Mouse (Mus musculus) layer of hippocampus, postnatal 25 days (tissue): ENCODE data around the gene Theg. TPM values are rescaled to one million over a fixed set of nuclear protein-coding genes. Genes with fewer than 3 reads are reported as not detected.

Source experiments
- DNase-seq, 2 experiments: peaks; one replicate each; pipeline ENCODE4 v3.0.0; 2022; ENCODE audit warnings: mixed read lengths in 2 of 2, low spot score in 1 of 2; ENCODE audit errors: extremely low spot score in 1 of 2
- total RNA-seq, 2 experiments: library from RNA; stranded (reverse); gene quantifications; 2 replicates each; pipeline ENCODE4 v1.2.3; 2021

Theg gene
- total RNA-seq, 2 experiments from 2014 or later = 0.44 TPM; not detected in 1

DNA sequence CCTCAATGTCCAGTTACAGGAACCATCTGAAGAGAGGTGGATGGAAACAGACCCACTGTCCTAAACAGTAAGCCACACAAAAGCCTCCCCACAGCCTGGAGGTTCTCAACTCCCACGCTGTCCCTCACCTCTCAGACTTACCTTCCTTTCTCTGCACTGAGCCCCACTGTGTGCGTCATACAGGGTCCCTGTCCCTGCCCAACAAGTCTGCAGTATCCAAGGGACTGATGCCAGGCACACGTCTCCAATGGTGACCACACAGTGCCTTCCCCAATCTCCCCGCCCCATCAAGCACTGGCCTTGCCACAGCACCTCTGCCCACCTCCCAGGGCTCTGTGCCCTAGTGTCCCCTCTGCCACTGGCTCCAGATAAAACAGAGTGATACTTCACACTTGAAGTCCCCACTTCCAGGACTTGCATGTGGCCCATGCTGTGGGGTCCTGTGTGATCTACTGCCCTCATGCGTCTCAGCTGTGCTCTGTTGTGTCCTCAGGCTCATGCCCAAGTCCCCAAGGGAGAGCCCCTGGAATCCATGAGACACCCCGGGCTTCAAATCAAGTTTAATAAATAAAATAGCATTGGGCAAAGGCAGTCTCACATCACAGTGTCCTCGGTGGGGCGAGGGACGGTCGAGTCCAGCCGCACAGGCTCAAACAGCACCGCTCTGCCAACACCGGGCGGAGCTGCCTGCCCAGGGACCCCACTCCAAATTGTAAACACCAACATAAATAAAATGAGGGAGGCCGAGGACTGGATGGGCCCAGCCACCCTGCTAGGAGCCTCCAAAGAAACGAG lies 47.2 kb downstream of the Theg start:
- DNase-seq = peak in 1 of 2 experiments; percentile 3

DNA sequence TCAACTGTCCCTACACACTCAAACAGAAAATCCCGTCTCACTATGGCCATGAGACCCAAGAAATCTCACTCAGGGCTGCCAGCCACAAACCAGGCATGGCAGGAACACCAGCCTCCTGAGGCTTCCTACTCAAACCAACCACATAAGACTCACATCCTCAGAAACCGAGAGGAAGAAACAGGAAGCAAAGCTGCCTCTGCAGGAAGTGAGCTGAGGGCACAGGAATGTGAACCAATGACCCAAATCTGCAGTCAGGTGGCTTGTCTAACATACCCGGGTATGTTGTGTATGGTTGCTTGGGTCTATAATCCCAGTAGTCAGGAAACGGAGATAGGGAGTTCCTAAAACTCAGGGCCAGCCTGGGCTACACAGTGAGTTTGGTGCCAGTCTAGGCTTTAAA lies 48.3 kb downstream of the Theg start:
- DNase-seq = peak in 1 of 2 experiments; percentile 4

DNA sequence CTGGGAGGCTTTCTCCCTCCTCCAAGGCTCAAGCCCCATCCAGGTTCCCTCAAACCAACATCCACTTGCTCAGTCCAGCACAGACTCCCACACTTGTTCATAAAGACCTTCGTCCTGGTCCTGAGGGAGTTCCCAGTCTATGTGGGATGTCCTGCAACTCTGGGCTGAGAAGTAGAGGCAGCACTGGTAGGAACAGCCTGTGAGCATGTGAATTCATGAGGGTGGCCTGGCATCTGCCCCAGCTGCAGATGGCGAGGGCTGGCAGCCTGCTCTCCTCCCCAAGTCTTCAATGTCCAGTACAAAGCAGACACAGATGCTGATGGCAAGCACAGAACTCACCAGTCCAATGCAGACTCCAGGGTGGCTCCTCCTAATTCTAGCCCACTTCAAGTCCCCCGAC lies 48.8 kb downstream of the Theg start:
- DNase-seq = peak in 1 of 2 experiments; percentile 8

DNA sequence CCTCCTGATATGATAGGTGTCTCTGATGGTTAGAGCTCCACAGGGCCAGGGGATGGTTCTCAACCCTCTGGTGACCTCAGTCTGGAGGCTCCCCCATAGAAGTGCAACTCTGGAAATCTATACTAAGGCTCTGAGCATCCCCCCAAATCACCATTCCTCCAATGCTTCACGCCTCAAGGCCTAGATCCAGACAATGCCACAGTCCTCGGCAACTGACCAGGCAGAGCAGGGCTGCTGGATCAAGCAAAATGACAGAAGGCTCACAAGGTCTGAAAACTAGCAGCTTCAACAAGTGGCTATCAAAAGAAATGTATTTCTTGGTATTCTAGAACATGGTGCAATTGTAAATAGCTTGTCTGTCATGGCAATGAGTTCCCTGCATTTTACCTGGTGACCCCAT lies 49.4 kb downstream of the Theg start:
- peak in 1 of 2 experiments; percentile 1 for DNase-seq

DNA sequence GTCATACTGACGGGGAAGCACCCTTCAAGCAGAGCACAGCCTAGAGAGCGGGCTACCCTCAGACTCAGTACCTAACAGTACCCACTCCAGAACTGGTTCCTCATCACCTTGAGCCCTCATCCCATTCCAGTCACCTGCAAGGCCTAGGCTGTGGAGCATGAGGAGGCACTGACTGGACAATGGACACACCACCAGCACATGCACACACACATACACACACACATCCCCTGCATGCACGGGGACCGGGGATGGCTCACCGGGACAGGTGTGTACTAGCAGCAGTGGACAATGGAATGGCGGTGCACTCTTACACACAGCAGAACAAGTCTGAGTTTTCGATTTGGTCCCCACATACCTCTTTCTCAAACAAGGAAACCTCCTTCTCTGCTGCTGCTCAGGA lies 49.9 kb downstream of the Theg start:
- DNase-seq = peak in 1 of 2 experiments; percentile 5

DNA sequence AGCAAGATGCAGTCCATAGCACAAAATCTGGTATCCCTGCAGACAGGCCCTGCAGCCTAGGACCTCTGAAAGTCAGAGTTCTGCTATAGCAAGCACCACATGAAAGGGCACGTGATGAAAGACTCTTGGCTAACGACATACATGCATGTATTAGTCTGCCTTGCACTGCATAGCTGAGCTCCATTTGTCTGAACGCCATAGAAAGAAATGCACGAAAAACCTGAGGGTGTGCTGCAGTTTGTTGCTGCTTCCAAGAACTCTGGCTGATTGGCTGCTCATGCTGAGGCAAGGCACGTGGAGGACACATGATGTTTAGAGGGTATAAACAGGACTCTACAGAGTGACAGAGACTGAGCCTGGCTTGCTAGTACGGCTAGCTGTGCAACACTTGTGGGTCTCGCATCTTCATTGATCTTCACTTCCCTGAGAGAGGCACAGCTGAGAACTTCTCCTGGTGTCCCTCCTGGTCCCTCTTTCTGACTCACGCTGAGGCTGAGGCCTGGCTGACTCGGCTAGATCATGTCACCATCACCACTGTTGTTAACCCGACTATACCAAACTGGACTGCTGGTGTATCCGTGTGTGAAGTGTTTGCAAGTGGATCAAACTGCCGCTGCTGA lies 50.6 kb downstream of the Theg start:
- DNase-seq = peak in 1 of 2 experiments; percentile 5

DNA sequence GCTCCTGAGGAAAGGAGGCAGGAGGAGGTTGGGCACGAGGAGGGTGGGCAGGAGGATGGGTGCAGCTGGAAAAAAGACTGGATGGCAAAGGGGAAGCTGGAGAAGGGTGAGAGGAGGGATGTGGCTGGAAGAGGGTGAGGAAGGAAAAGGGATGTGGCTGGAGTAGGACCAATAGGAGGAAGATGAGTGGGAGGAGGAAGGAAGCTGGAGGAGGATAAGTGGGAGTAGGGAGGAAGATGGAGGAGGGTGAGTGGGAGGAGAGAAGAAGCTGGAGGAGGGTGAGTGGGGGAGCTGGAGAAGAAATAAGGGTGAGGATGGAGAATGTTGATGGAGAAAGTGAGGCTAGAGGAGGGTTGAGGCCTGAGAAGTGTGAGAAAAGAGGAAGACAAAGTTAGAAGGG lies 51.7 kb downstream of the Theg start:
- DNase-seq = no peak

DNA sequence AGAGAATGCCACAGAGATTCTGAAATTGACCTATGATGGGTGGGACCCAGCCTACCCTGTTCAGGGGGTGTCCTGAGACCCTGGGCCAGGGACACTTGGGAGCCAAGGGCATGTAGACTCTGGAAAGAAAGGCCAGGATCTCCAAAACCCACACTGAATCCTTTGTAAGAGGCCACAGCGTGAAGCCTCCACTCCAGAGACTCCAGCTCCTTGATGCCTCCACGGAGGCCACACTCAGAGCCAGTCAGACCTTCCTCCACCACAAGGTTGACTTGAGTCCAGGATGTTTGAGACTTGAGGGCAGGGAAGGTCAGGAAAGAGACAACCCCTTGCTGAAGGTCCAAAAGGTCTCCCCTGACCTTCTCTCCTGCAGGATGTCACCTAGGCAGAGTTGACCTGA lies 52.7 kb downstream of the Theg start:
- peak in 1 of 2 experiments; percentile 4 for DNase-seq

DNA sequence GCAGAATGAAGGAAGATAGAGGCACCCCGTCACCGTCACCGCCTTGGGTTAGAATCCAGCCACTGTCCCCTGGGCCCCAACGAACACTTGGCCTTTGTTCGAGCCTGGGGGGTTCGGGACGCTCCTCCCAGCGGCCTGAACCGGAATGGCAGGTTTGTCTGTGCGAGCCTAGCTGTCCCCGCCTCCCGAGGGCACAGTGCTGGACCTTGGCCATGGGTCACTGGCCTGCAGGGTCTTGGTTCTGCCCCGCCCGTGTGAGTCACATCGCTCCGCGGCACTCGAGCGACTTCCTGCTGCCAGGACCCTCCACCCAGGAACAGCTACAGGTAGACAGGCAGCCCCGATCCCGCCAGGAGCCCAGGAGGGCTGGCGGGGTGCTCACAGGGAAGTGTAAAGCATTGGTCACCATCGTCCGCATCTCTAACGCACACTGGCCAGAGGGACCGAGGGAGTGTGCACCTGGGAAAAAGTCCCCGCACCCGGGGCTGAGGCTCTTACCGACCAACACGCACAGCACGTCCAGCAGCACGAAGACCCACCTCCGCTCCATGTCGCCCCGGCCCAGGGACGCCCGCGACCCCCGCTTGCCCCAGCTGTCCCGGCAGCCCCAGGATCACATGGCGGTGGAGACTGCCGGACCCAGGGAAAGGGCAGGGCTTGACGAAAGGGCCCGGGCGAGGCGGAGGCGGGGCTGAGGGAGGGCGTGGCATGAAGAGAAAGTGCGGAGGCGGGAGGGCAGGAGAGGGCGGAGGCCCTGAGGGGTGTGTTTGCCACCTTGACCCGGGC lies 53.8 kb downstream of the Theg start, which contains the start of gene Plpp2:
TSS of gene Plpp2 (minus strand) at position 671 of the 786 bp plus-strand sequence.
- peak; percentile 15 to 34 for DNase-seq

DNA sequence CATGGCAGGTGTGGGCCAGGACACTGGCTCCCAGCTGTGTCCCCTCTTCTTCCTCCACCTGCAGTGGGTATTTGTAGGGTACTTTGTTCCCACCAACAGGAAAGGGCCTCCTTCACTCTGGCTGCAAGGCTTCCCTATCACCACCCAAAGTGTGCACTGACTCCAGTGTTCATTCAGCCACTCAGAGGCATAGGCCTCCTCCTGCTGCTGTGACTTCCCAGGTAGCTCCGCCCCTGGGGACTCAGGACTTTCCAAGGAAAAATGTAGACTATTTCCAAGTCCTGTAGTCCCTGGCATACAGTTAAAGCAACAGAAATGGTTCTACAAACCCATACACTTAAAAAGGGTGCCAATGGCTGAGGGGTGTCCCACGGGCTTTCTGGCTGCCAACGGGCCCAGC lies 54.5 kb downstream of the Theg start:
- DNase-seq = peak in 1 of 2 experiments; percentile 5

DNA sequence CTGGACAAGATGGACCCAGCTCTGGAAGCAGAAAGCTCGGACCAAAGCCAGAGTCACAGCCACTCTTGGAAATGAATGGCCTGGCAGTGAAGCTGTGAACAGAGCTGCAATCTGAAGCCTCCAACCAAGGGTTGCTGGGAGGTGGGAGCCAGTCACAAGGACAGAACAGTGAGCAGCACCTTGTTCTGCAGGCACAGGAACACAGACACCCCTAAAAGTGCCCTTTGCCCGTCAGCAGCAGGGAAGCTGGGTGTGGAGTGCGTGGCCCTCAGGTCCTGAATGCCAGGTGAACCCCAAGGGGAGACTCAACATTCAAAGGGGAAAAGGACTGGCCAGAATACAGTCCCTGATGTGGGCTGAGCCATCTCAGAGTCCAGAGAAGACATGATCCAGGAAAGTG lies 55.5 kb downstream of the Theg start:
- DNase-seq = peak in 1 of 2 experiments; percentile 4

DNA sequence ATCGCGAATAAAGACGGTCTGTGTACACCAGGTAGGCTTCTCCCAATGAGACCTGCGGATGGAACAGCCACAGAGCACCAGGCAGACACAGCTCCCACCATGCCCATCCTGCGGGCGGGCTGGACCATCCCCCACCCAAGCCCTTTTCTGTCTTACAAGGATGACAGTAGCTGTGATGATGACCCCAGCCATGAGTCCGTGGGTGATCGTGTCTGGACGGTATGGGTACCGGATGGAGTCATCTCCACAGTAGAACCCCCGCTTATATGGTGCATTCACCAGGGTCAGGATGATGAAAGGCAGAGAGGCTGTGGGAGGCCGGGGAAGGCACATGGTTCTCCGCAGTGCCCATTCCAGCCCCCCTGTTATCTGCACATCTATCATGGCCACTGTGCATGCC lies 56.4 kb downstream of the Theg start:
- DNase-seq = no peak

DNA sequence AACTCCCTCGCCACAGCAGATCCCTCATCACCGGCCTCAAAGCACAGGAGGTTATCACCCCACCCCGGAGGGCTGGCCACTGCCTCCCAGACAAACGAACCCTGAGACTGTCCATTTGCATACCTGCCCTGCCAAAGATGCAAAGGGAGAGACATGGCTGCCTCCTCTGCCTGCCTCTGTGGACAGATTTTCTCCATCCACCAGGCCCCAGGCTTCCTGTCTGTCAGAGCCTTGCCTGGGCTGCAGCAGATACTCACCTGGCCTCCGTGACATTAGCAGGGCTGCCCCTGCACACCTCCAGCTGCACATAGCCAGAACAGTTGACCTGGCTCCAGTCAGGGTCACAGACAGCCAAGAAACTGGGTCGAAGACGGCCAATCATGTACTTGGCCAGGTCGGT lies 56.9 kb downstream of the Theg start:
- DNase-seq = no peak

DNA sequence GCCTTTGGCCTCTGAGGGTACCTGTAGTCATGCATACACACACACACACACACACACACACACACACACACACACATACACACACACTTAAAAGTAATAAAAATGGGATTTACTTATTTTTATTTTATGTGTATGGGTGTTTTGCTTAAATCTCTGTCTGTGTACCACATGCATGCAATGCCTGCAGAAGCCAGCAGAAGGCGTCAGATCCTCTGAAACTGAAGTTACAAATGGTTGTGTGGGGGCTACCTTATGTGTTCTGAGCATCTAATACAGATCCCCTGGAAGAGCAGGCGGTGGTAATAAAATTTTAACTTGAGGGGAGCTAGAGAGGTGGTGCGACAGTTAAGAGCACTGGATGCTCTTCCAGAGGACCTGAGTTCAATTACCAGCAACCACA lies 59.0 kb downstream of the Theg start:
- DNase-seq = no peak

DNA sequence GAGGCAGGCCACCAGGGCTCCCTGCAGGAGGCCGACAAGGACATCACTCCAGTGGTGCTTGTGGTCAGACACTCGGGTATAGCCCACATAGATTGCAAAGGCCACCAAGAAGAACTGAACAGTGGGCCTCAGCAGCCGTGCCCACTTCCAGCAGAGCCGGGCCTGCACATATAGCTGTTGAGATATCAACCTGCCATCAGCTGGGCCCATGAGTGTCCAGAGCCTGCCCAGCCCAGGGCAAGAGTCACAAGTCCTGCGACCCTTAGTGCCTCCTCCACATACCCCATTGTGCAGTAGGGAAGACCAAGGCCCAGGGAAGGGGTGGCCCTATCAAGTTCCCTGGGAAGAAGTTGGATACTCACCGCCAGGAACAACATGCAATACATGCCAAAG lies 59.7 kb downstream of the Theg start:
- no peak for DNase-seq

DNA sequence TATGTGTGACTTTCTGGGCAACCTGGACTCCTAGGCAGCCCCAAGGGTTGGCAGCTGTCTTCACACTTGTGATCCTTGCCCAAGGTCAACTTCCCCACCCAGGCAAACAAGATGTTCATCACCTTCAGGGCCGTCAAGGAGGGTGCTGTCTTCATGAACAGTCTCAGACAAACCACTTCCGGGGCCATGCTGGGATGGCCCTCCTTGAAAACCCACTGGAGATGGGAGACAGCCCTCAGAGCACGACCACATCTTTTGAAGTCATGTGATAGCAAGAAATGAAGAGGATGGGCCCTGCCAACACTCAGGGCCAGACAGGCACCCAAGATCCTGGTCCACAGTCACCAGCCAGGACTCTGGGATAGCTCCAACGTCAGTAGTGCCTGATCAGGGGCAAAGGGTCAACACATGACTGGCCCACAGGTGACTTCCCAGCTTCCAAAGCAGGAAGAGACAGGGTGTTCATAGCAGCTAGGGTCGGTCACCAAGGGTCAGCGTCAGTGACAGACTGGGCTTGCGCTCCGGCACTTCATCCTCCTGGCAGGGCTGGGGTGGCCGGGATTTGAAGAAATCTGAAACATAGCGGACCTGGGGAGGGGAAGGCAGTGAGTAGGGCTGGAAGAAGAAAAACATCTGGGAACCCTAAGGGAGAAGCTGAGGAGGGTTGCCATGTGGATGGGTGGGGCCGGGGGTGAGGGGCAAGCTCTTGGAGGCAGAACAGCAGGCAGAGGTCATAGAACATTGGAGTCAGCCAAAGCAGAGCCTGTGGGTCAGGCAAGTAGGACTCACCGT lies 60.3 kb downstream of the Theg start:
- no peak for DNase-seq
